Mouse (Mus musculus): ENCODE measurements around the gene Yif1a. TPM values are rescaled to one million over a fixed set of nuclear protein-coding genes. Genes with fewer than 3 reads are reported as not detected.
"Not testable (repeated sequence)": the region's sequence is repeated elsewhere in the genome, so short reads cannot be mapped to it uniquely, and the experiment has no call there.

Gene Yif1a
- total RNA-seq, 2 experiments from 2014 or later: 56.4 to 75.3 TPM

DNA sequence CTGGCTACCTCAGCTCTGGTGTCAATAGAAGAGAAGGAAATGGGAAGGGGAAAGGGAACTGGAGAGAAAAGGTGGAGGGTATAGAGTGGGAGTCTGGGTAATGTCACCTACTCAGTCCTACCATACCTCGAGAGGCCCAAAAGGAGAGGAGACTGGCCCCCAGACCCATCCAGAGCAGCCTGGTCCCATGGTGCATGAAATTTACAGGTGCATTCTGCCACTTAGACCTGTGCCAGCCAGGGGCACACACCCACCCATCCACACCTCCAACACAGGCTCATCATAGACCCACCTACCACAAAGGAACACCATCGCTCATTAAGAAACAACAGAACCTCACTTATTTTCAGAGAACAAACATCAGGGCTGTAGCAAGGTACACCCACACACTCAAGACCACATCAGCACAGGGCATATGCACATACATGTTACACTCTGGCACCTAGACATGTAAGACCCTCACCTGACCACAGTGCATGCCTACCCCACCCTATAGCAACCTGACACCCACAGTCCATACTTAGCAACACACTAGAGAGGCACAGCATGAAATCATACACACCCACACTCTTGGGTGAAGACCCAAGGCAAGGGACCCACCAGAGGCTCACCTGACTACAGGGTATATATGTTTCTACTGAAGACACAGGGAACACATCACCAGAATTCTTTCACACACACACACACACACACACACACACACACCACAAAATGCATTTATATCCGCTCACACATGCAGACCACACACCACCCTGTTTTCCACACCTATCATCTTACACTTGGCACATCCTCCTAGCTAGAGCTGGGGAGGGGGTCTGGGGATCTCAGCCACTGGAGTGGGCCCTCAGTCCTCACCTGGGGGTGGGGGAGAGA lies 4.1 kb upstream of the Yif1a start:
- DNase-seq (ENCODE audit: low spot score in 2 of 2): no peak

DNA sequence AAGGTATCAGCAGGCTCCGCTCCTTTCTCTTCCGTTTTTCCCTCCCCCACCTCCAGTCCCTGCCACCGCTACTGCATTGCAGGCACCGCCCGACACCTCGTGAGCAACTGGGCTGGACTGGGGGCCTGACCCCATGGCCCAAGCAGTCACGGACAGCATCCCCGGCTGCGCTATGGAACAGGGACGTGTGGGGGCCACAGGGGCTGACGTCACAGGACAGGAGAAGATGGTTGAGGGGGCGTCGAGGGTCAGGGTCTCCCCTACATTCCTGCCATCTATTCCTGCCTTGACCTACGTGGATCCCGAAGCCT lies 3.5 kb upstream of the Yif1a start:
- no peak for DNase-seq (ENCODE audit: low spot score in 2 of 2)

DNA sequence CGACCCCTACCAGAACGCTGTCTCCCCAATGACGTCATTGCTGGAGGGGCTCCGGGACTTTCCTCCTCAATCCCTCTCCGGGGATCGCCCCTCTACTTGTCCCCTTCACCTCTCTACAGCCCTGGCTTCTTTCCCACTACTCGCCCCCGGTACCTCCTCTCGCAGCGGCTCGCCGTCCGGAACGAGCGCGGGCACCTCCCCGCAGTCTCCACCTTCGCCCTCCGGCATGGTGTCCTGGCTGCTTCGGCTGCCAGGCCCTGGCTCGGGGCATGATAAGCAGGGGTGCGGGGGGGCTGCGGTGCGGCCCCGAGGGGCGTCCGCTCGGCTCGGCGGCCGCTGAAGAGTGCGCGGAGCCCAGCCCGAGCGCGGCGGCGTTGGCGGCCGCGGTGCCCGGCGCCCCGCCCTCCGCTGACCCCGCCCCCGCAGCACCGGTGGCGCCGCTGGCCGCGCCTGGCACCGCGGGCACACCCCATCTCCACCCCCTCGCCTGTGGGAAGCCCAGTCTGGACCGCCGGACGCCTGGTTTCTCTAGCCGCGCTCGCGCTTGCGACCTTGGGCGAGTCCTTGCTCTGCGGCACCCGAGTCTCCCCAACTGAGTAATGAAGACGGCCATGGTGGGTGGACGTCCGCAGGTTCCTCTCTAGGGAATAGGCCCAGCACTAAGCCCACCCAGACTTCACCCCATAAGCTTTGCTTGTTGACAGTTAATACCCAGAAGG lies 3.0 kb upstream of the Yif1a start, which contains the start of gene Tmem151a:
Gene Tmem151a, minus strand, starts transcription at position 387 of the 719 bp plus-strand sequence.
- peak; percentile 56 for DNase-seq (ENCODE audit: low spot score in 2 of 2)

DNA sequence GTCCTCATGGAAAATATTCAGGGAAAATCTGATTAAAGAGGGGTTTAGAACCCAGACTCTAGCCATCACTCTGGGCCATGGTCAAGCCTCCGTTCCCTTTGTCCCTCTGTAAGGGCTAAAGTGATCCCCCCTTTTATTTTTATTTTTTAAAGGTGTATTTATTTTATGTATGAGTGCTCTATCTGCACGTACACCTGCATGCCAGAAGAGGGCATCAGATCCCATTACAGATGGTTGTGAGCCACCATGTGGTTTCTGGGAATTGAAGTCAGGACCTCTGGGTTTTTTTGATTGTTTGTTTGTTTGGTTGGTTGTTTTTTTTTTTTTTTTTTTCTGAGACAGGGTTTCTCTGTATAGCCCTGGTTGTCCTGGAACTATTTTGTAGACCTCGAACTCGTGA lies 1.8 kb upstream of the Yif1a start:
- DNase-seq (ENCODE audit: low spot score in 2 of 2): not testable (repeated sequence)

DNA sequence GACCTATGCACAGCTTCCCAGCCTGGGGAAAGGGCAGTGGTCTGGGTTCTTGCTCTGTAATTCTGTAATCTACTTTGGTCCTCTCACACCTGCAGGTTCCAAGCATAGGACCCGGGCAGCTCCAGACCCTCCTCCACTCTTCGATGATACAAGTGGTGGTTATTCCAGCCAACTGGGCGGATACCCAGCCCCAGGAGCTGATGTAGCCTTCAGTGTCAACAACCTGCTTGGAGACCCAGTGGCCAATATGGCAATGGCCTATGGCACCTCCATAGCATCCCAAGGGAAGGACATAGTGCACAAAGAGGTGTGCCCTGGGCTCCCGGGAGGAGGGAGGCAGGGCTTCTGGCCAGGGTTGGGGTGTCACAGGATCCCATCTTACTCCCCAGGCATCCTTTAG lies 986 bp downstream of the Yif1a start:
- no peak for DNase-seq (ENCODE audit: low spot score in 2 of 2)

DNA sequence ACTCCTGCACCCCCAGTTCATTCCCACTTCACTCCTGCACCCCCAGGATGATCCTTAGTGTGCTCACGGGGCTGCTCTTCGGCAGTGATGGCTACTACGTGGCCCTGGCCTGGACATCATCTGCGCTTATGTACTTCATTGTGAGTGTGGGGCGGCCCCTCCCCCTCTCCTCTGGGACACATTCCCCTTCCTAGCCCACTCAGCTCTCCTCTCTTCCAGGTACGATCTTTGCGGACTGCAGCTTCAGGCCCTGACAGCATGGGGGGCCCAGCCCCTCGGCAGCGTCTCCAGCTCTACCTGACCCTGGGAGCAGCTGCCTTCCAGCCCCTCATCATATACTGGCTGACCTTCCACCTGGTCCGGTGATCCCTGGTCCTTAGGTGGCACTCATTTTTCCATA lies 3.7 kb downstream of the Yif1a start:
- DNase-seq (ENCODE audit: low spot score in 2 of 2): no peak

DNA sequence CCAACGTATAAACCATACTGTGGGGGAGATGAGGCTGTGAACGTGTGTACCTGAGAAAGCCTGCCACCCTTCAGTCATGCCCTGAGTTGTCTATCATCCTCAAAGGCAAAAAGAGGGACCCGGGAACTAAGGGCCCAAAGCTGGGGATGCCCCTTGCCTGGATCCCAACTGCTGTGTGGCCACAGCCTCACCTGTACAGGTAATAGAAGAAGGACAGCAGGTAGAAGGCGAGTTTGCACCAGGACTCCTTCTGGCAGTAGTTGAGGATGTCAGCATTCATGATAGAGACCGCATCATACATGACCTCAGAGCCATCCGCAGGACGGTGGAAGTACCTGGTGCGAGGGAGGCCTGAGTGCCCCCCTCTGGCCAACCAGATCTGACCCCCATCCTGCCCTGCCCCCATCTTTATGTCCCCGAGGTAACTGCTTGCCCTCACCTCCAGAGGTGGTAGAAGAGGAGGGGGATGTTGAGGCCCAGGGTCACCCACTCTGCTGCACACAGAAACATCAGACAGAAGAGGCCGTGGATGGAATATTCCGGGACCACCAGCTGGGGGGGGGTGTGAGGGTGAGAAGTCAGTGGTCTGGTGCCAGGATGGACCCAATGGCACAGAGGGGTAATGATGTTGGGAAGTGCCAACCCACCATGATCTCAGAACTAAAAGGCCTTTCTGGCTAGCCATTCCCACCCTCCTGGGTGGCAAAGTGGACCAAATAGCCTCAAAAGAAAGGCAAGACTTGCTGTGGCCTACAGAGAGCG lies 5.3 kb downstream of the Yif1a start:
- no peak for DNase-seq (ENCODE audit: low spot score in 2 of 2)

DNA sequence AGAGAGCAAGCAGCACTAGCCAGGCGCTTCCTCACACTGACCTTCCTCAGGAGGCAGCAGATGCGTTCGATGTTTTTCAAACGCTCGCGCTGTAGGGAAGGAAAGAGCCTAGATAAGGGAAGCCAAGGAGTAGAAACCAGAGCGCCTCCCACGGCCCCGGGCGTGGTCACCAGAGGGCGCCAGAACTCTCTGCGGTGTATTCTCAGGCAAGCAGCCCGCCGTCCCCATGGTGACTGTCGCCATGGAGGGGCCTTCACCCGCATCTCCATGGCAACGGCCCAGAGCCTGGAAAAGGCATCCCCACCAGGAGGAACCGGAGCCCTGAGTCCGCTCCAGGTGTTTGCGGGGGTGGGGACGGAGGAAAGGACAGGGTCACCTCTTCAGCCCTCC lies 5.9 kb downstream of the Yif1a start:
- peak; percentile 89 to 92 for DNase-seq (ENCODE audit: low spot score in 2 of 2)

DNA sequence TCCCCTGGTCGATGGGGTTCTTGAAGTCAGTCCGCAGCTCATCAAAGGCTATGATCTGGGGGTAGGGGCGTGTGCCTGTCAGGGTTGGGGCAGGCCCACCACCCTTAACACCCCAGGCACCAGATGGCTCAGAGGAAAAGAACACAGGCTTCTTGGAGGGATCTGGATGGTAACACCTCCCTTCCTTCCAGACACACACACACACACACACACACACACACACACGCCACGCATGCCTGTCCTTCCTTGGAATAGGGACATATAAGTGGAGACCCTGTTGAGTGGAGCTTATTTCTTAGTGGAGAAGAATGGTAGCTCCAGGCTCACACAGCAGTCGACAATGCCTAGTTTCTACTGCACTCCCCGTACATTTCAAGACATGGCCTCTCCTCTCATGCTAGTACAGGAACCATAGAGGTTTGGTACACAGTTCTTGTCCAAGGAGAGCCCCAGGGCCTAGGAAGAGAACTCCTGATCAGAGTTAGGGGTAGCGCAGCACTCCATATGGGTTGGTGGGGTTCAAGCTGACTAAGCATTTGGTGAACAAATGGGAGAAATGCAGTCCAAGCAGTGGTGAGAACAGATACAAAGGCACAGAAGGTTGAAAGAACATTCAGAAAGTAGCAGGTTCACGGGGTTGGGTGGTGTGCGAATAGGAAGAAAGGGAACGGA lies 6.5 kb downstream of the Yif1a start:
- no peak for DNase-seq (ENCODE audit: low spot score in 2 of 2)

DNA sequence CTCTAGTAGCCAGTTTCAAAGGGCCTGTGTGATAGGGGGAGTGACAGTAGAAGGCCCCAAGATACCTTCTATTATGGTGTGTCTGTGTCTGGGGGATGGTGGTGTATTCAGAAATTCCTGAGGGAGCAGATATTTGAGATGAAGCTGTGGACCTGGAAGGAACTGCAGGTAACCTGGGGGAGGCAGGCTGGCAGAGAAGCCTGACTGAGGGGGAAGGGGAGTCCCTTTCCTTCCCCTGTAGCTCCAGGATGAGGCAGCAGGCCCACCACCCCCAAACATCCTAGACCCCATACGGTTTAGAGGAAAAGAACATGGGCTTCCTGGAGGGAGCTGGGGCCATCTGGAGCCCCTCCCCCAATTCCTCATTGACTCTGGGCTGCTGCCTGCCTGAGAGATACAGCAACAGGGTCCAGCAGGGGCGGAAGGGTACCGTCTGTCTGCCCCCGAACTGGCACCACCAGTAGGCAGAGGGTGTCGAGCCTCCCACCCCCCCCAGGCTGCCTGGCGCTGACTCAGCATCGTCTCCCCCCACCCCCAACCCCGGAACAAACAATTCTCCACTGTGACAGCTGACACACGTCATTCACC lies 7.6 kb downstream of the Yif1a start:
- no peak for DNase-seq (ENCODE audit: low spot score in 2 of 2)

DNA sequence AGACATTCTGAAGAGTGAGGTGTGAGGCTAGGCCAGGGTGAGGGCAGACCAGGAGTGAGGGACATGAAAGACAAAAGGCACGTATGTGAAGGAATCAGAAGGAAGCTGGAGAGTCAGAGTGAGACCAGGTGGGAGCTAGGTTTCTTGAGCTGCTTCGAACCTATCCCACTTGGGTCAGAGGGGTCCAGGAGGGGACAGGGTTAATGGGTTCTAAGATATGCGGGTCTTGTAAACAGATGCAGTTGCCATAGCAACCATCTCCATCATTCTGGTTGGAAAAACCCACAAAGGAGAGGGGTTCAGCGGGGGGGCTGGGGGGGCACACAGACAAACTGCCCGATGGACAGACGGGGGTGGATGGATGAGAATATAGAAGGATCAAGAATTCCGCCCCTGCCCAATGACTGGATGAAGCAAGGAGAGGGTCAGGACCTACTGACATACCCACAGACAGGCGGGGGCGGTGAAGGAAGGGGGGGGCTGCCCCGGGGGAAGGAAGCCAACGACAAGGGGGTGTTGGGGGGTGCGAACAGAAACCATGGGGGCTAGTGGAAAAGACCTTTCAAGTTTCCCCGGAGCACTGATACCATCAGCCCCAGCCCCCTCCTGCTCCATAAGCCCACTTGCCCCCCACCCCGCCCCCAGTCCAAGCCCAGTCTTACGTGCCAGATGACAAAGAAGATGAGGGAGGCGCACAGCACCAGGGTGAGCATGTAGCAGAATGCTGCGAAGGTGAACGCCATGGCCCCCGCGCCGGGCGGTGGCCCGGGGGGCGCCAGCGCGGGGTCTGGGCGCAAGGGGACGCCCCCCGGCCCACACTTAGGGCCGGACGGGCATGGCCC lies 9.4 kb downstream of the Yif1a start:
- no peak for DNase-seq (ENCODE audit: low spot score in 2 of 2)

DNA sequence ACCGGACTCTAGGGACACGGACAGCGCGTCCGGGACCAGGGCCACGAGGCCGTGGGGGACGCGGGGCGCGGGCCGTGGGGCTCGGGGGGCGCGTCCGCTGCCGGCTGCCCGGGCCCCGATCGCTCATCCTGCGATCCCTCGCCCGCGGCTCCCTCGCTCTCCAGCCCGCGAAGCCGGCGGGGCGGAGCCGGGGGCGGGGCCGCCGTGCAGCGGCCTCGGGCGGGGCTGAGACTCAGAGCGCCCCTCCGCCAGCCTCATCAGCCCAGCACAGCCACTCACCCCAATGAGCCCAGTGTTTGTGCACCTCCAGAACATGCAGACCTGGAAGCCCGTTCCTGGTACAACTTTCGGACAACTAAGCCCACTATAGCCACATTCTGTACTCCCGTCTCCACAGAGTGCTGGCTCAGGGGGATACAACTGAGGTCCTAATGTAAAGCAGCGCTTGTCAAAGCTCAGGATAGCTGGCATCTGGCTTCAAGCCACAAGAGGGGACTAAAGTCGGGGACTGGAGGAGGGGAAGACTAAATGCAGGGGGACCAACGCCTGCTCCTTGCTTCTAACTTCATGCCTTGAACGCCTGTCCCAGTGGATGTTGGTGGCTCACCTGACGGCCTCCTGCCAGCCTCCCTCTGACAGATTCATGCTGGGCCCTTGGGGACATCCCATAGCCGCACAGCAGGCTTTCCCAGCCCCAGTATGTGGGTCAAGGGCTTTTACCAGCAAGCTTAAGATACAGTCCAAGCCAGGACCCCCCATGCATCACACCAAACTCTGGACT lies 10.2 kb downstream of the Yif1a start, which contains the start of gene Cnih2:
Gene Cnih2, minus strand, starts transcription at position 159 of the 781 bp plus-strand sequence.
- peak; percentile 63 to 67 for DNase-seq (ENCODE audit: low spot score in 2 of 2)

DNA sequence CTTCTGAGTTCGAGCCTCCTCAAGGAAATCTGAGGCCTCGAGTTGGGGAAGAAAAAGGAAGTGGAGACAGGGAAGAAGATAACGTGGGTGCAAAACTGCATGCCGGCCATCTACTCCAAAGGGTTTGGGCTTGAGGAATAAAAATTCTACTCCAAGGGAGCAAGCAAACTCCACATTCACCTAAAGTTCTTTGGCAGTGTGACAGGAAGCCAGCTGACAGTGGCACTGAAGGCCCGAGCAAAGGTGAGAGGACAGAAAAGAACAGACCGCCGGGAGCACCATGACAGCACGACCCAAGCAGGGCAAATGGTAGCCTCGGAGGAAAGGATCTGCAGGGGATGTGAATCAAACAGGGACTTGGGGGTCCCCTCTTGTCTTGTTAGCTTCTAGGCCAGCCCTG lies 17.7 kb downstream of the Yif1a start:
- DNase-seq (ENCODE audit: low spot score in 2 of 2): peak in 1 of 2 experiments; percentile 38

DNA sequence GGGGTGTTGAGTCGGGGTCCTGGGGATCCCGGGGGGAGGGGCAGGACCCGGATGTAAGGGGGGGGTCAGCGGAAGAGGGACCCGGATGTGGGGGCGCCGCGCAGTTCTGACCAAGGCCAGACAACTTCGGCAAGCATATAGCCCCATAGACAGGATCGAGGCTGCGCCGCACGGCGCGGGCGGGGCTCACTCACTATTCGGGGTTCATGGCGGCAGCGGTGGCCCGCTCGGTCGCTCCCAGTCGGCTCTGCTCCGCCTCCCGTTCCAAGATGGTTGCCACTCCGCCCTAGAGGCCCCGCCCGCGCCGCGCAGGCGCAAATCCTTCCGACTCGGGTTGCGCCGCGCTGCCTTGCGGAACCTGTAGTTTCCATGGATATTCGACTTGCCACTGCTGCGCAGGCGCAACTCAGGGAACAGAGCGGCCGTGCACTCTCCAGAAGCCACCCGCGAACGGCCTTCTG lies 18.4 kb downstream of the Yif1a start, which contains the start of gene Rab1b:
Gene Rab1b, minus strand, starts transcription at position 342 of the 461 bp plus-strand sequence.
- DNase-seq (ENCODE audit: low spot score in 2 of 2): peak; percentile 95 to 96

DNA sequence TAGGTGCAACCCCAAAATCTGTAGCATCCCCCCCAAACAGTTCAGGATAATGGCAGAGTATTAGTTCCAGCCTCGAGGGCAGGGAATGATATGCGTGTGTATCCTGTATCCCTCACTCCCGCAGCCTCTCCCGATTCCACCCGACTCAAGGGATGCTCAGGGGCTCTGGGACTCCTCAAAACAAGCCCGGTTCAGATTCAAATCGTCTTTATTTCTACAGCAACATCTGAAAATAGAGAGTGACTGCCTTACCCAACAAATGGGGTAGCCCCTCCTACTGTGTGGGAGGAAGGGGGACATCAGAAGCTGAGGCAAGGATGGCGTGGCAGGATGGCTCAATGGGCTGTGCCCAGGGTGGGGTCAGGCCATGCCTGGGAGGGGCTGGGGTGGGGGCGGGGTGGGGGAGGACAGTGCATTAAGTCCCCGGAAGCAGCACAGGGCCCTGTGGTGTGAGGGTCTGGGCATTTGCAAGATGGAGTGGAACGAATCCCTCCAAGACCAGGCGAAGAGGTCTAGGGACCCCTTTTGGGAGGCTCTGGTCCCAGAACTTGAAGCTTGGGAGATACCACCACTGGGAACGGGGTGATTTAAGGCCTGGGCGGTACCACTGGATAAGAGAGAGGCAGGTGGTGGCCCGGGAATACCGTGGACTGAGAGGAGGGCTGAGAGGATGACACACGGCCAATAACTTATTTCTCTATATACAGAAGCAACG lies 19.4 kb downstream of the Yif1a start:
- DNase-seq (ENCODE audit: low spot score in 2 of 2): no peak

DNA sequence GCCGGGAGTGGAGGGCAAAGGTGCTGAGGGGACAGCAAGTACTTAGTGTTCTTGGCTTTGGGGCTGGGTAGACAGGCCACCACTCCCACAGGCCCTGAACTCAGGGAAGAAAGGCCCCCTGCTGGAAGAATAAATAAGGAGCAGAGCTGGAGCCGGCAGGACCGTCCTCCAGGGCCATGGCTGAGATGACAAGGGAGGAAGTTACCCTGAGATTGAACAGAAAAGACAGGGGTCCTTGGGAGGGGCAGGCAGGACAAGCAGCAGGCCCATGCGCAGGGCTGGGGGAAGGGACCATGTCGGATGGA lies 19.9 kb downstream of the Yif1a start:
- DNase-seq (ENCODE audit: low spot score in 2 of 2): no peak

DNA sequence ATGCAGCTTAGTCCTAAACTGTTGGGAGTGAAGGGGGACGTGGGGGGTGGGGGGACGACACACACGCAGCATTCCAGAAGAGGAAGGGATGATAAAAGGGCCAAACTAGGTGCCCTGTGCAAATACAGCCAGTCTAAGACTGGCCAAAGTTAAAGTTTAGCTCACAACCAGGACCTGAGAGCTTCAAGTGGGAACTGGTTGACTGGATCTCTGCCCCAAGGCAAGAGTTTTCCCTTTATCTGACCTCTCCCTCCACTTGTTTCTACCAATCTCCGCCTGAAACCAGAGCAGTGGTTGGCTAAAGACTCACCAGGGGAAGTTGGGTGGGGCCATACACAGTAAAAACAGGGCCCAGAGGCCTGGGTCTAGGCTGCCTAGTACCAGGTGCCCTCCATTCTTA lies 20.4 kb downstream of the Yif1a start:
- no peak for DNase-seq (ENCODE audit: low spot score in 2 of 2)

Measured in adrenal gland, adult 18-20 months (tissue).